Mouse (Mus musculus): ENCODE results near the gene Ube2o.

GRCm38 (mm10) chr11:116543110-116543509, 38.1 kb downstream of the Ube2o start:
- no peak for TF ChIP-seq EP300 (IDR thresholded peaks at IDR 0.05; ENCODE audit: low read depth)
- peak; percentile 92 for TF ChIP-seq CTCF (IDR thresholded peaks at IDR 0.05; ENCODE audit: low read depth)
